Mouse (Mus musculus): Measurements from ENCODE around the gene Supt5.

Gene Supt5

DNA sequence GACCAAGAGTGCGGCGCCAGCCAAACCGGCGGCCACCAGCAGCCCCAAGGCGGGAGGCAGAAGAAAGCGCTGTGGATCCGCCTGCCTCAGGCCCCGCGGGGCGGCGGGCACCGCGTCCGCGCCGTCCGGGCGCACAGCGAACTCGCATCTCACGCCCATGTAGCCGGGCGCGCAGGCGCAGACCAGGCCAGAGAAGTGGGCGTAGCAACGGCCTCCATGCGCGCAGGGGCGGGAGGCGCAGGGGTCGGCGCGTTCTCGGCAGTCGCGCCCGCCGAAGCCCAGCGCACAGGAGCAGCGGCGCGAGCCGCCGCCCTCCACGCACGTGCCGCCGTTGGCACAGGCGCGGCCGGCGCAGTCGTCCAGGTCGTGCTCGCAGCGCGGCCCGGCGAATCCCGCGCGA, 44.1 kb downstream of the Supt5 start:
- peak; percentile 79 for DNase-seq

- DNase-seq: peak; percentile 42
Observed at GRCm38 (mm10) chr7:28290638-28291590, 47.6 kb downstream of the Supt5 start, which contains the start of gene Selenov. TSS of gene Selenov (minus strand) at chr7:28291186.

DNA sequence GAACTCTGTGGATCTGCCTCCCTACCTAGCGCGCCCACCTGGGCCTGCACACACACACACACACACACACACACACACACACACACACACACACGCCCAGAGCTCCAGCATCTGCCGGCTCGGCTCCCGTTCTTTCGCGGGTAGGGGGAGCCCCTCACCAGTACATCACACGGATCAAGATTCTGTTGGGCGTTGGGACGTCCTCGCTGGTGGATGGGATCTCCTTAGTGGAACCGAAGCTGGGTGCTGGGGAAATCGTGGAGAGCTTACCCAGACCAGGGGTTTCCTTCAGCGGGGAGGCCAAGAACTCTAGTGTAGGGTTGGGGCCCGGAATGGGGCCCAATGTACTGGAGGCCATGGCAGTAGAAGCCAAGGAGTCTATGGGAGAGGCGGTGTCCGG, 48.4 kb downstream of the Supt5 start:
- no peak for DNase-seq

GRCm38 (mm10) chr7:28280630-28281029, 57.9 kb downstream of the Supt5 start:
- DNase-seq: no peak

- no peak for DNase-seq
Observed at GRCm38 (mm10) chr7:28278279-28278652, 60.3 kb downstream of the Supt5 start.

DNA sequence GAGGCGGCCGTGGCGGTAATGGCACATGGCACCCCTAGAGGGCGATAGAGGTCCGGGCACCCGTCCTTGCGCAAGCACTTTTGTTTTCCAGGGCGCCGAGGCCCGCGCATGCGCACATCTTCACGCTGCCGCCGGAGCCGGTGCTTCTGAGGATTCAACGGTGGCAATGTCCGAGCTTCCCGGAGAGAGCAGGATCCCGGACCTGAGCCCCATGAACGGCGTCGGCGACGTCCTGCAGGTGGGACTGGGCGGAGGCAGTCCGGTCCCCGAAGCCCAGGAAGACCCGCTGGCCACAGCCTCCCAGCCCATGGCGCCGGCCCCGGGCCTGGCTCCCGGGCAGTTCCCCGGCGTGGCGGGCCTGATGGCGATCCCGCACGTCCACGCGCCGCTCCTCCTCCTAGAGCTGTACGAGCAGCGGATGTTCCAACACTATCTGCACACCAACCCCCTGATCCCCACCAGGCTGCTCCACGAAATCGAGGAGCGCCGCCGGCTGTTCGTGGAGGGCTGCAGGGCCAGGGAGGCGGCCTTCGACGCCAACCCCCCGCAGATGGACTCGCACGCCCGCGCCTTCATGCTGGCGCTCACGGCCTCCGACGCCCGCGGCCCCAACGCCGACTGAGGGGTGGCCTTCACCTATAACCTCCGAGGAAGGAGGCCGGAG, 60.8 kb downstream of the Supt5 start, which contains the start of gene Eid2b:
Eid2b (plus strand) TSS at position 125 of the 664 bp plus-strand sequence.
- DNase-seq: peak; percentile 96

DNA sequence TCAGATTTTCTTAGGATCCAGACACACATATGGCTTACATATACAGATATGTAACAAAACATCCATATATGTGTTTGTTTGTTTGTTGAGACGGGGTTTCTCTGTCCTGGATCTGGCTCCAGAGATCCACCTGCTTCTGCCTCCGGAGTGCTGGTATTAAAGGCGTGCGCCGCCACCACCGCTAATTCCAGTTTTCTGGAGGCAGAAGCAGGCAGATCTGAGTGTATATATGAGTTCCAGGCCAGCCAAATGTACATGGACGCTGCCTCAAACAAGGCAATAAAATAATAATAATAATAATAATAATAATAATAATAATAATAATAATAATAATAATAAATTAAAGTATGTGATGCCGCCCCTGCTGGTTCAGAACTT, 61.3 kb downstream of the Supt5 start:
- DNase-seq: no peak

DNA sequence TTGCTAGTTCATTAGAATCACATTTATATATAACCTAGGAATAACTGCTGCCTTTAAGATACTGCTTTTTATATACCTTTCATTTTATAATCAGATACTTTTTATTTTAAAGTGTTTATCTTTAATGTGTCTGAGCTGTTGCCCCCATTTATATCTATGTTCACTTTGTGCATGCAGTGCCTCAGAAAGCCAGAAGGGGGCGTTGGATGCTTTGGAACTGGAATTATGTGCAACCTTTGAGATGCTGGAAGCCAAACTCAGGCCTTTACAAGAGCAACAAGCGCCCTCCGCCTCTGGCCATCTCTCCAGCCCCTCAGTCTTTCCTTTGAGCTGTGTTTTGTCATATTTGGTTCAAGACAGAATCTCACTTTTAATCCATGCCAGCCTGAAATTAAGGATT, 66.8 kb downstream of the Supt5 start:
- DNase-seq: no peak

DNA sequence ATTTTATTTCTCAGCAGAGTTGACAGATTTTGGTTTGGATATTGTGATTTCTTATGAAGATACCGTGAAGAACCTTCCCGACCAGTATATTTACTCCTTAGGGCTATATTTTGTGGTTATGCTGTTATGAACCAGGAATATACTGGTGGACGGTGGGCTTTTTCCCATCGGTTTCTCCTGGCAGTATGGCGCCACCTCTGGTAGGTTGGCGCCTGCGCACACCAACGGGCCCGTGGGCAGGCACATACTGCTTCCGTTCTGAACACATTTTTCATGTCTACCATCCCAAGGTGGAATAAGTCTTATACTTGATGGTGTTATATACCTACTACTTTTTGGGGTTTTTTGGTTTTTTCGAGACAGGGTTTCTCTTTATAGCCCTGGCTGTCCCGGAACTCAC, 69.2 kb downstream of the Supt5 start:
- no peak for DNase-seq

DNA sequence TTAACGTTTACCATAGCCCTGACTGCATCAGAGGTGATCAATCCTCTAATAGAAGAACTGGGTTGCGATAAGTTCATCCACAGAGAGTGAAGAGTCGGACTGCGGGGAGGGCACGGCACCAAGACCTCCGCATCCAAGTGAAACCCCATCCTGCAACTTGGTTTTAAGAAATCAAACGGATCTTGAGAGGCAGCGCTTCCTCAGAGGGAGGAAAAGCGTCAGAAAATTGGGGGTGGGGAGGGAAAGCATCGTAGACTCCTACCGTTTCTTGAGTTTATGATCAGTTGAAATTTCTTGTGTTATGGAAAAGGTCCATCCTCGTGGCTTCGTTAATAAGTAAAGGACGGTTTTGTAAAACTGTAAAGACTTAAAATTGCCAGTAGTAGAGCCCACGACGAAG, 70.0 kb downstream of the Supt5 start:
- no peak for DNase-seq

GRCm38 (mm10) chr7:28268042-28268531, 70.5 kb downstream of the Supt5 start:
- peak; percentile 64 for DNase-seq

DNA sequence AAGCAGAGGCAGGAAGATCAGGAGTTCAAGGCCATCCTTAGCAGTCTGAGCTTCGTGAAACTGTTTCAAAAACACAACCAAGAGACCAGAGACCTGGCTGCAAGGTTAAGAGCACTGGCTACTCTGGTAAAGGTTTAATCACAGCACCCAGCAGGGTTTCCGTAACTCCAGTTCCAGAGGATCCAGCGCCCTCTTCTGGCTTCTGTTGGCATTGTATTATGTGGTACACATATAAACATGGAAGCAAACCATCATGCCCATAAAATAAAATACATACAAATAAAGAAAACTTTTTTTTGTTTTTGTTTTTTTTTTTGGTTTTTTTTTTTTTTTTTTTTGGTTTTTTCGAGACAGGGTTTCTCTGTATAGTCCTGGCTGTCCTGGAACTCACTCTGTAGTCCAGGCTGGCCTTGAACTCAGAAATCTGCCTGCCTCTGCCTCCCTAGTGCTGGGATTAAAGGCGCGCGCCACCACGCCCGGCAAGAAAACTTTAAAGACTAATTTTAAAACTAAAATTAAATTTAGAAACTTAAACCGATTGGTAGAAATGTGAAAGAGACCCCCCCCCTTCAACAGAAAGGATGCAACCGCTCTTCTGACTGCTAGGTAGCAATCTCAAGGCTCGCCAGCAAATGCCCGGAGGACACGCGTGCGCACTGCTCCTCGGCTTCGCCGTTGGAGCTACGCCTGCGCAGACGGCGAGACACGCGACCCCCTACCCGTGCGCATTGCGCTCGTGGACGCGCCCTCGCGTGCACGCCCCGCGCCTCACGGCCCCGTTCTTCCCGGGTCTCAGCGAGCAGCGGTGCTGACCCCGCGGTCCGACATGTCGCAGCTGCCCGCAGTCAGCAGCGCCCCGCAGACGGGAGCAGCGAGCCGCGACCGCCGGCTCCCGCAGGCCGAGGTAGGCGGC, 71.2 kb downstream of the Supt5 start, which contains the start of gene Eid2:
Eid2 (plus strand) TSS at position 753 of the 913 bp plus-strand sequence.
- peak; percentile 93 for DNase-seq

GRCm38 (mm10) chr7:28265391-28265790, 73.2 kb downstream of the Supt5 start:
- DNase-seq: no peak

All from right cerebral cortex, adult 18-20 months (tissue).